Mouse (Mus musculus) liver, postnatal 0 days (tissue): ENCODE measurements at regions not wholly inside any gene's neighbourhood (a gene's known extent, or its start where the extent isn't known, plus 50 kb on each side); places are given as distances from the start of the nearest gene placed in this dataset.

ENCODE experiments used
- CTCF ChIP-seq: sonication (generic); IDR thresholded peaks from 2 replicates; pipeline ENCODE4 v1.5.1; 2016; ENCODE audit warnings: antibody characterized with exemption, low read depth
- EP300 ChIP-seq: IDR thresholded peaks from 2 replicates; pipeline ENCODE4 v1.6.1; 2016; ENCODE audit warnings: antibody characterized with exemption, low read depth, mild to moderate bottlenecking

GRCm38 (mm10) chr7:137765961-137766360, 328.5 kb downstream of the Glrx3 start:
- TF ChIP-seq CTCF (no peak), EP300 (no peak)
